Mouse (Mus musculus): ENCODE measurements at regions not wholly inside any gene's neighbourhood (a gene's known extent, or its start where the extent isn't known, plus 50 kb on each side); places are given as distances from the start of the nearest gene placed in this dataset.

DNA sequence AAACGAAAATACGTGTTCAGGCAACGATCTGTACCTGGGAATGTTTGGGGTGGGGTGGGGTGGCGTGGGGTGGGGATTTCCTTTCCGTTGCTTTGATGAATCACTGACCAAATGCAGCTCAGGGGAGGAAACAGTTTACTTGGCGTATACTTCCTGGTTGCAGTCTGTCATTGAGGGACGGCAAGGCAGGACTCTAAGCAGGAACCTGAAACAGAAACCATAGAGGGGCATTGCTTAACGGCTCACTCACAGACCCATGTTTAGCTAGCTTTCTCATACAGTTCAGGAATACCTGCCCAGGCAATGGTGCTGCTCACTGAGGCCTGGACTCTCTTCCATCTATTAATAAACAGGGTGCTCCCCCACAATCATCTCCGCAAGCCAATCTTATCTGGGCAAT is 55.1 kb upstream of the Smox start:
- DNase-seq (ENCODE audit: low spot score) = no peak

GRCm38 (mm10) chr2:131430474-131430873 is 60.8 kb upstream of the Smox start:
- DNase-seq (ENCODE audit: low spot score) = no peak

DNA sequence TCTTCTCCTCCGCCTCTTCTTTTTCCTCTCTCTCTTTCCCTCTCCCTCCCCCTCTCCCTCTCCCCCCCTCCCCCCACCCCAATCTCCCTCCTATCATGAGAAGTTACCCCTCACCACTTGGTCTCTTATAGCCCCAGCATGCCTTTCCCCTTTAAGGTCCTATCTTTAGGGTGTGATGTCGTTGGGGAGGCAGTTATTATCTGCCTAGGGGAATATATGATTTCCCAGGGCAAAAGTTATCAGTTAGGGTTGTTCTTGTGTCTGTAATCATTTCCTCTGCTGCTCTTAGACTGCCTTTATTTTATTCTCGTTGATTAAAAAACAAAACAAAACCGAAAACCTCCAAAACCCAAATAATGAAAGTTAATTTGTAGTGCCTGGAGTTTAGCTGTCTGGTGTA is 63.2 kb upstream of the Smox start:
- no peak for DNase-seq (ENCODE audit: low spot score)

- no peak for DNase-seq (ENCODE audit: low spot score)
These were observed 64.4 kb upstream of the Smox start for GRCm38 (mm10) chr2:131426941-131427340.

- DNase-seq (ENCODE audit: low spot score) = no peak
These were observed 67.5 kb upstream of the Smox start for GRCm38 (mm10) chr2:131423616-131424320.

DNA sequence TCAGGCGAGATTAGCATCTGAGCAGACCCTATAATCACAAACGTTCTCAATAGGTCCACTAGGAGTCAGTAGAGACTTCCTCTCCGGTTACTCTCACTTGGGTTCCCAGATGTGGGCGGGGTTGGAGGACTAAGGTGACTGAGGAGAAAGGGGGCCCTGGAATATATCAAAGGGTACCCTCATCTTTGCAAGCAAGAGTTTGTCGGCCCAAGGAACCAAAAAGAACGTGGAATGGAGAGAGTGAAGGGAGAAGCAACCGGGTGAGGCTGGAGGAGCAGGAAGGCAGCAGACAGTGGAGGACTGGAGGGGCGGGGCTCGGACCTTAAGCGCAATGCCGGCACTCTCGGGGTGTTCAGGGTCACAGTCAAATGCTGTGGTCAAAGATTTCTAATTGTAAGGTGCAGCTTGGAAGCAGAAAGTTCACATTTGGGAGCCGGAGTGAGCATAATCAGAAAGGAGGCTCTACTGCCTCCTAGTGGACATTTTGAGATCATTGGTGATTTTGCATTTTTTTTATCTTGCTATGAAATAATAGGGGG is 68.3 kb upstream of the Smox start:
- DNase-seq (ENCODE audit: low spot score) = peak; percentile 65

DNA sequence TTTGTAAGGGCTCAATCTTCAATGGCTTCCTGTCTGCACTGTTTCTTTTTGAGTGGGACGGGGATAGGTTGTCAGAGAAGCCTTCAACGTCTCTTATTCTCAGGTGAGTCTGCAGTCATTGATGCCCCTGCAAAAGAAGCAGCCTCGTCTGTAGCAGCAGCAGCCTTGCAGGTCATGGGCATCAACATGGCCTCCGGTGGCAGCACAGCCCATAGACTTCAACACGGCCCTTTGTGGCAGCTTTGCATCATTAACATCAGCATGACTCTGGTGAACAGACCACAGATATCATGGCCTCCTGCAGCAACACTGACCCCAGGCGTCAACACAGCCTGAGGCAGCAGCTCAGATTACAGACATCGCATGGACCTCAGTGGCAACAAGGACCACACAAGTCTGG is 65.4 kb upstream of the Rnf24 start:
- DNase-seq (ENCODE audit: low spot score) = no peak

- no peak for DNase-seq (ENCODE audit: low spot score)
These were observed 64.8 kb upstream of the Rnf24 start for GRCm38 (mm10) chr2:131417472-131417871.

DNA sequence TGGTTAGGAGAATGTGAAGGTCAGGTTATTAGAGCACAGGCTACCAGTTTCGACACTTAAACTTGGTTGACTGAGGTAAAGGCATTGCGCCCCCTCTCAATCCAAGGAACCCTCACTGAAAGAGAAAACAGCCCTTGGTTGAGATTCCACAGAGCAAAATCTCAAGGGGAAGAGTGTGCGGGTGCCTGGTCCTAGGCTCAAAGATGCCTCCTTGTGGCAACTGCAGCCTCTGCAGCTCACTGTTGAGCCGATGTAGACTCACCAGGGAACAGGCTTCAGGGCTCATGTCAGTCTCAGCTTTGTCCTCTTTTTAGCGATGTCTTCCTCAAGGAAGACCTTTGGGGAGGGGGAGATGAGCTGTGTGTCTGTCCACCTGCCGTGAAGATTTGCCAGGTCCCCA is 63.8 kb upstream of the Rnf24 start:
- DNase-seq (ENCODE audit: low spot score) = no peak

GRCm38 (mm10) chr2:131410906-131411520 is 58.3 kb upstream of the Rnf24 start:
- DNase-seq (ENCODE audit: low spot score) = no peak

GRCm38 (mm10) chr2:131407337-131407736 is 54.6 kb upstream of the Rnf24 start:
- no peak for DNase-seq (ENCODE audit: low spot score)

DNA sequence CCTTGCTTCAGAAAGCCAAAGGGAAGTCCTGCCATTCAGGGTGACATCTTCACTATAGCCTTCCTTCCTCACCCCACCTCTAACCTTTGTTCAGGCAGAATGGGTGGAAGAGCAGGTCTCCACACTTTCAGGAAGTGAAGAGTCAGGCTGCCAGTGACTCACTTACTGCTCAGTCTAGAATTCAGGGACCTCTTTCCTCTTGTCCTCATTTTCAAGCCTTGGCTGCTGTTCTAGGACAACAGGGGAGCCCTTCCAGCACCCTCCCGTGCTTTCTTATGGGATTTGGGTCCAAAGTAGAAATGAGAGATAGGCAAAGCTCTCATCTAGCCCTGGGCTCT is 51.5 kb upstream of the Rnf24 start:
- no peak for DNase-seq (ENCODE audit: low spot score)

GRCm38 (mm10) chr2:131403543-131404217 is 51.0 kb upstream of the Rnf24 start:
- DNase-seq (ENCODE audit: low spot score) = no peak

Data from T-cell, adult 2 months (primary cell).